Mouse (Mus musculus): ENCODE data around the gene Lats1. TPM values are rescaled to one million over a fixed set of nuclear protein-coding genes. Genes with fewer than 3 reads are reported as not detected.

Lats1 gene
- polyA plus RNA-seq (2012; rRNA removed; ENCODE audit: low replicate concordance) = 10.5 and 18.6 TPM in 2 replicates

DNA sequence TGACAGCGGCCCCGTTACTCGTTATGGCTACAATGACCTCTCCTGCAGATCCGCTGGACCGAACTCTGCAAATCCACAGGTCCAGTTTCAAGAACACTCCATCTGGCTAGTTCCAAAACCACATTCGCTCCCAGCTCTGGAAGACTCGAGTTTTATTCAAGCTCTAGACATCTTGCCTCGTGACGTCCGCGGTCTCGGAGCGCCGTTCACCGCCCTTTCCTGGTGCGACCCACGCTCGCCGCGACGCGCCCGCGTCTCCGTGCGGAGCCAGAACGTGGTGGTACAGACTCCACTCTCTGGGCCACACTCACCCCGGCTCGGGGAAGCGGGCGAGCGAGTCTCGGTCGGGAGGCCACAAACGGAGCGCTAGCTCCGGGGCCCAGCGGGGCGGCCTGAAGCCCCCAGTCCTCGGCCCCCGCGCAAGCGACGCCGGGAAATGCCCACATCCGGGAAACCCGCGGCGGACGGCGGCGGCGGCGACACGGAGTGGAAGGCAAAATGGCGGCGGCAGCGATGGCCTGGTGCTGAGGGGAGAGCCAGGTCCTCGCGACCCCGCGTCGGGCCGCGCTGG, at the start of gene Lats1, which contains the start of gene Pcmt1:
Gene Lats1, plus strand, starts transcription at position 484 of the 571 bp plus-strand sequence.
Gene Pcmt1, minus strand, starts transcription at position 406 of the 571 bp plus-strand sequence.

DNA sequence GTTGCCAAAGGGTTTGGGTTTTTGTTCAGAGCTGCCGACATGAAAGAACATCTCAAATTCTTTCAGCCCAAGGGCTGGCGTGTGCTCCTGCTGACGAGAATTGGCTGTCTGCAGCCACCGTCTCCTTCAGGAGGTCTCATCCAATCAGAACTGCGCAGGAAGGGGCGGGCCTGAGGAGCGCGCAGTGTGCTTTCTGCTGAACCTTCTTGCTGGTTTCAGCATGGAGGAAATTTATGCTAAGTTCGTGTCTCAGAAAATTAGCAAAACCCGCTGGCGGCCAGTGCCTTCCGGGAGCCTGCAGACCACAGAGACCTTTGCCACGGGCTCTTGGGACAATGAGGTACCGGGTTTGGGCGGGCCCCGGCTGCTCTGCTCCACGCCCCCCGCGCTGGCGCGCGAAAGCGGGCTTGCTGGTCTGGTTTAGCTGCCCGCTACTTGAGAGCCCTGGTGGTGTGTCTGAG, 13.6 kb upstream of the Lats1 start, which contains the start of gene Nup43:
Gene Nup43, plus strand, starts transcription at position 162 of the 461 bp plus-strand sequence.

DNA sequence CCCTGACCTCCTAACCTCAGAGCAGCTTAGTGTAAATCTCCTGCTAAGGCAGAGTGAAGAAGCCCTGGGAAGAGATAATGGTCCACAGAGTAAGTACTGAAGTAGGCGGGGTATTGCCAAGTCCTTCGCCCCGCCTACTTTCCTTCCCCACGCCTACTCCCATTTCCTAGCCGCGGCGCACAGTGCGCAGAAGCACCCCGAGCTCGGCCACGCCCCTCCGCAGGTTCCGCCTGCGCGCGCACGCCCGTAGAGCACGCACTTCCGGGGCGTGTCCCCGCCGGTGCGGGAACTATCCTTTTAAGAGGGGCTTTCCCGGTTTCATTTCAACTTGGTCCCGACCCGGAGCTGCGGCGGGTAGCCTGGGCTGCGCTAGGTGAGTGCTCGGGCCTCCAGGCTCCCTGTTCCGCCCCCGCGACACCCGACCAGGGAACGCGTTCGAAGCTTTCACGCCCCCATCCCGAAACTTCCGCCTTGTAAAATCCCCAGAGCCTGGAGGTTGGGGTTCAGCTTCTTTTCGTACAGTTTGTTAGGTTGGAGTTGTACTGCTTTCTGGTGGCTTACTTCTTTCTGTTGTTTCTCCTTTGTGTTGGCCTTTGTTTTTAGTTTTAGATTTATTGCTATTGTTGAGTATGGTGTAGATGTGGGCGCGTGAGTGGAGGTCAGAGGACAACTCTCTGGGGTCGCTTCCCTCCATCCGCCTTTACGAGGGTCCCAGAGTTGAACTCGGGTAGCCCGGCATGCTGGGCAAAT, 44.9 kb downstream of the Lats1 start, which contains the start of gene Katna1:
Gene Katna1, plus strand, starts transcription at position 250 of the 750 bp plus-strand sequence.

Other genes with a start within 250 kb of the Lats1 start
- 0.85 and 1.4 TPM in 2 replicates for gene Ulbp1, start 207.6 kb upstream of the Lats1 start, polyA plus RNA-seq (2012; rRNA removed; ENCODE audit: low replicate concordance)
- gene Lrp11, start 91.4 kb upstream of the Lats1 start, polyA plus RNA-seq (2012; rRNA removed; ENCODE audit: low replicate concordance) = 3.4 and 8.5 TPM in 2 replicates
- 3.3 and 9.9 TPM in 2 replicates for gene Nup43, start 13.7 kb upstream of the Lats1 start, polyA plus RNA-seq (2012; rRNA removed; ENCODE audit: low replicate concordance)
- 20.0 and 25.5 TPM in 2 replicates for gene Pcmt1, start 78 bp upstream of the Lats1 start, polyA plus RNA-seq (2012; rRNA removed; ENCODE audit: low replicate concordance)
- gene Katna1, start 44.8 kb downstream of the Lats1 start, polyA plus RNA-seq (2012; rRNA removed; ENCODE audit: low replicate concordance) = 1.6 and 3.3 TPM in 2 replicates
- 44.3 and 57.9 TPM in 2 replicates for gene Ginm1, start 111.6 kb downstream of the Lats1 start, polyA plus RNA-seq (2012; rRNA removed; ENCODE audit: low replicate concordance)
- 4.3 and 6.9 TPM in 2 replicates for gene Ppil4, start 111.7 kb downstream of the Lats1 start, polyA plus RNA-seq (2012; rRNA removed; ENCODE audit: low replicate concordance)
- 5.1 and 11.4 TPM in 2 replicates for gene Zc3h12d, start 151.3 kb downstream of the Lats1 start, polyA plus RNA-seq (2012; rRNA removed; ENCODE audit: low replicate concordance)